Mouse (Mus musculus) embryonic fibroblast, embryonic 13.5 days (primary cell): ENCODE measurements around the gene Efhc2.

Source experiments
- CTCF ChIP-seq: IDR thresholded peaks from 2 replicates; pipeline ENCODE4 v1.5.1; 2011; ENCODE audit warnings: mild to moderate bottlenecking, control low read depth, low read length, moderate library complexity, borderline replicate concordance; ENCODE audit not compliant: insufficient read depth
- POLR2A ChIP-seq: IDR thresholded peaks from 2 replicates; pipeline ENCODE4 v1.6.1; 2011; ENCODE audit warnings: low read depth, mild to moderate bottlenecking, control low read depth, low read length, moderate library complexity

- TF ChIP-seq POLR2A (no peak), CTCF (no peak)
Measured at GRCm38 (mm10) chrX:17175748-17176147, 143.4 kb downstream of the Efhc2 start.
